Mouse (Mus musculus): Measurements from ENCODE around the gene Man2b2. TPM values are rescaled to one million over a fixed set of nuclear protein-coding genes. Genes with fewer than 3 reads are reported as not detected.

Gene Man2b2
- polyA plus RNA-seq, 1 experiment from 2014 or later, result 15.5 TPM

DNA sequence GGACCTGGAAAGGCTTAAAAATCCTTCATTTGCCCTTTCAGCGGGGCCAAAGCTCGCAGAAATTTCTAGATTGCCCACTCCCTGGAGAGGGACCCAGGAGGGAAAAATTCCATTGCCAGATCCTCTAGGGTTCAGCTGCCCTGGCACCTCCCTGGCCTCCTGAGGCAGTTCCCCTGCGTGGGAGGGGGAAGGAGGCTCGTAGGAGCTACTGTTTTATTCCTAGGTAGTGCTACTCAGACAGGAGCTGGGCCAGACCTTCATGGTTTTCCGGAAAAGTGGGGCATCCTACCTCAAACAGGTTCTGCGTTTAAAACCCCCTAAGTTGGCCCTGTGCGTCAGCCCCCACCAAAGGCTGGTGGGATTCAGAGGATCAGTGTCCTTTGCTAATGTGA lies 38.7 kb upstream of the Man2b2 start:
- no peaks in the 10 kb centered on the region for H3K36me3 ChIP-seq (ENCODE audit: control insufficient read depth, insufficient read depth, low read length)
- H3K27me3 ChIP-seq (ENCODE audit: control insufficient read depth, insufficient read depth, low read length), result peaks cover 91% of the 10 kb centered on the region
- H3K4me2 ChIP-seq (ENCODE audit: low read length), result peak overlapping the region; percentile 73
- peak overlapping the region in 1 of 2 experiments; percentile 44; a peak in 3 of 4 replicates for H3K4me3 ChIP-seq (ENCODE audit: control insufficient read depth in 1 of 2, insufficient read depth in 1 of 2, low read depth in 1 of 2, low read length in 2 of 2)
- H3K27ac ChIP-seq (replicated peaks in 1 of 2; ENCODE audit: control insufficient read depth in 1 of 2, insufficient read depth in 1 of 2, low read depth in 2 of 2, low read length in 2 of 2), result no peak overlapping the region
- H3K9me3 ChIP-seq (ENCODE audit: control insufficient read depth, low read length), result no peaks in the 10 kb centered on the region; the same call in 1 of the 2 replicates
- 1% methylated on average over 7 of the region's 7 CpGs for WGBS
- H3K9ac ChIP-seq (ENCODE audit: low read length), result no peak overlapping the region
- no peak for ATAC-seq (ENCODE audit: insufficient number of reproducible peaks, insufficient read depth, low FRiP score, low read depth)
- H3K4me1 ChIP-seq (ENCODE audit: control insufficient read depth in 2 of 2, insufficient read depth in 2 of 2, low read length in 2 of 2), result peaks cover 0 to 15% of the 10 kb centered on the region in 2 experiments; a peak in 2 of 4 replicates

DNA sequence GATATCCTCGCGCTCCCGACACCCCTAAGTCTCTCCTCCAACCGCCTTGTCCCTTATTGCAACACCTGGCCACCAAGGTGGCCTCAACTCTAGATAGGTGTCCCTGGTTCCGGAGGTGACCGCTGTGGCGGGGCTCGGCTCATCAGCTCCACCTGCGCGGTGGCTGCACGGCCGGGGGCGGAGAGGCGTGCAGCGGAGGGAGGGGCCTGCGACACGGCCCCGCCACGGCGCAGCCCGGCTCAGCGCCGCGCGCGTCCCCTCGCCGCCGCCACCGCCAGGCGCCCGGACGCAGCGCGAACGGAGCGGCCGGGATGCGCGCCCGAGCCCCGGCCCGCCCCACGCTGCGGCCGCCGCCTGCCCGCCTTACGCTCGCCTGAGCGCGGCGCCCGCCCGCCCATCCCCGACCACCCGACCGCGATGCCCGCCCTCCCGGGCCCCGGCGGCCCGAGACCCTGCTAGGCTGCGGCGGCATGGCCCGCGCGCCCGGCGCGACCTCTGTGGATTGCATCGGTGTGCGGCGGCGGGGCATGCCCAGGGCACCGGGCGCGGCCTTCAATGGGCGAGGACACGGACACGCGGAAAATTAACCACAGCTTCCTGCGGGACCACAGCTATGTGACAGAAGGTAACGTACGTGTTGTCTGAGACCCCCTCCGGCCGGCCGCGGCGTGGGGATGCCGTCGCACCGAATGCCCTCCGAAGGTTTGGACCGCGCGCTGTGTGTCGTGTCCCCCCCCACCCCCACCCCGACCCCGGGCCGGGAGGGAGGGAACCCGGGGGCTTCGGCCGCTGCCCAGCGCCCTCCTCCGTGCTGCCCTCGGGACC lies 38.0 kb upstream of the Man2b2 start, which contains the start of gene Ppp2r2c:
Ppp2r2c (plus strand) TSS at position 248 of the 825 bp plus-strand sequence.
- no peak within 1 kb of the TSS; the same call in 1 of the 2 replicates for H3K9ac ChIP-seq (ENCODE audit: low read length)
- H3K27me3 ChIP-seq (ENCODE audit: control insufficient read depth, insufficient read depth, low read length), result peaks cover 94% of the 10 kb centered on the region
- H3K9me3 ChIP-seq (ENCODE audit: control insufficient read depth, low read length), result no peaks in the 10 kb centered on the region; the same call in 1 of the 2 replicates
- WGBS, result 2% methylated on average over 78 of the region's 108 CpGs
- H3K36me3 ChIP-seq (ENCODE audit: control insufficient read depth, insufficient read depth, low read length), result no peaks in the 10 kb centered on the region
- peak within 1 kb of the TSS; percentile 73 for H3K4me2 ChIP-seq (ENCODE audit: low read length)
- peaks cover 0 to 15% of the 10 kb centered on the region in 2 experiments; a peak in 2 of 4 replicates for H3K4me1 ChIP-seq (ENCODE audit: control insufficient read depth in 2 of 2, insufficient read depth in 2 of 2, low read length in 2 of 2)
- ATAC-seq (ENCODE audit: insufficient number of reproducible peaks, insufficient read depth, low FRiP score, low read depth), result no peak
- H3K4me3 ChIP-seq (ENCODE audit: control insufficient read depth in 1 of 2, insufficient read depth in 1 of 2, low read depth in 1 of 2, low read length in 2 of 2), result peak within 1 kb of the TSS; percentile 30 to 44; a peak in 3 of 4 replicates
- H3K27ac ChIP-seq (replicated peaks in 1 of 2; ENCODE audit: control insufficient read depth in 1 of 2, insufficient read depth in 1 of 2, low read depth in 2 of 2, low read length in 2 of 2), result no peak within 1 kb of the TSS

DNA sequence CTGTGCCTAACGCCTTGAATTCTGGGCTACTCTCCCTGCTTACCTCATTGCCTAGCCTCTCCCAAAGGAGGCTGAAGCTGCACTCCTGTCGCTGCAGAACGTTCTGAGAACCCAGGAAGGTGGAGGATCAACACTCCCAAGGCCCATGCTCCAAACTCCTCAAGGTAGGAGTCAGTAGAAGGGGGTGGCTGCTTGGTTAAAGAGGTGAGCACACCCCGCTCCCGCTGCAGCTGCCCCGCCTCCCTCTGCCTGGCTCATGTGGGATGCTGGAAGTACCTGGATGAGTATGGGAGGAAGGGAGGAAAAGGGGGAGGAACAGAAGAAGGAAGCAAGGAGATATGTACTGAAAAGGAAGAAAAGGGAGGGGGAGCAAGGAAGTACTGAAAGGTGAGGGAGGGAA lies 37.1 kb upstream of the Man2b2 start:
- Histone ChIP-seq H3K27ac (replicated peaks in 1 of 2; ENCODE audit: control insufficient read depth in 1 of 2, insufficient read depth in 1 of 2, low read depth in 2 of 2, low read length in 2 of 2) (no peak overlapping the region), H3K4me2 (ENCODE audit: low read length) (no peak overlapping the region), H3K9me3 (ENCODE audit: control insufficient read depth, low read length) (no peaks in the 10 kb centered on the region; the same call in 1 of the 2 replicates), H3K4me1 (ENCODE audit: control insufficient read depth in 2 of 2, insufficient read depth in 2 of 2, low read length in 2 of 2) (peaks cover 0 to 15% of the 10 kb centered on the region in 2 experiments; a peak in 2 of 4 replicates), H3K9ac (ENCODE audit: low read length) (no peak overlapping the region), H3K4me3 (ENCODE audit: control insufficient read depth in 1 of 2, insufficient read depth in 1 of 2, low read depth in 1 of 2, low read length in 2 of 2) (no peak overlapping the region), H3K27me3 (ENCODE audit: control insufficient read depth, insufficient read depth, low read length) (peaks cover 97% of the 10 kb centered on the region), H3K36me3 (ENCODE audit: control insufficient read depth, insufficient read depth, low read length) (no peaks in the 10 kb centered on the region)
- WGBS, result 6% methylated on average over 6 of the region's 6 CpGs
- ATAC-seq (ENCODE audit: insufficient number of reproducible peaks, insufficient read depth, low FRiP score, low read depth), result no peak

DNA sequence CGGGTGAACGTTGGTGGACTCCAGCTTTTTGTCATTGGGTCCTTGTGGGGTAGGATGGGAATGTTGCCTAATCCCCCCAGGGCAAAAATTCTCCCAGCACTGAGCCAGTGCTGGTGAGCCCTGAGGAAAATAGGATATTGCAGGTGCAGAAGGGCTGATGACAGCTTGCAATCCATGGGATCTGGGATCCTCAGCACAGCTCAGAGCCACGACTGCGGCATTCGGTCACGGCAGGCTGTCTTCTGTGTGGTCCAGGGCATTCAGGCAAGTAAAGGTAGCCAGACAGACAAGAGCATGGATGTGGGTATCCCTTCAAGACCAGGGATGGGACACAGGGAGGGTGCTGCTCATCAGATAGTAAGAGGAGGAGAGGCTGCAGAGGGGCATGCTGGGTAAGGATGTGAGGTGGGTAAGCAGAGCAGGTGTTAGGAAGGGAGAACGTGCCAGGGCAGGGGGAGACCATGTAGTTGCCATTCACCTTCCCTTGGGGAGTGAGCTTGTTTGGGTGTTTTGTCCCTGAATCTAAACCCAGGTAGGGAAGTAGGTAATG lies 36.3 kb upstream of the Man2b2 start:
- no peak for ATAC-seq (ENCODE audit: insufficient number of reproducible peaks, insufficient read depth, low FRiP score, low read depth)

DNA sequence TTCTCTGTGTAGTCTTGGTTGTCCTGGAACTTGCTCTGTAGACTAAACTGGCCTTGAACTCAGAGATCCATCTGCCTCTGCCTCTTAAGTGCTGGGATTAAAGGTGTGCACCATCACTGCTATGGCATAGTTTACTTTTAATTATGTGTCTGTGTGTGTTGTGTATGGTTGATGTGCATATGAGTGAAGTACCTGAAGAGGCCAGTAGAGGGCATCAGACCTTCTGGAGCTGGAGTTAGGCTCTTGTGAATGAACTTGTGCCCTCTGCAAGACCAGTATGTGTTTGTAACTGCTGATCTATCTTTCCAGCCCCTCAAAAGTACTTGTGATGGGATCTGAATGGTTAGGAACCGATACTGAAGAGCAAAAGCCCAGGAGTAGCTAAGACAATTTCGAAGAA lies 30.6 kb upstream of the Man2b2 start:
- Histone ChIP-seq H3K4me3 (ENCODE audit: control insufficient read depth in 1 of 2, insufficient read depth in 1 of 2, low read depth in 1 of 2, low read length in 2 of 2) (no peak overlapping the region), H3K27ac (replicated peaks in 1 of 2; ENCODE audit: control insufficient read depth in 1 of 2, insufficient read depth in 1 of 2, low read depth in 2 of 2, low read length in 2 of 2) (no peak overlapping the region), H3K27me3 (ENCODE audit: control insufficient read depth, insufficient read depth, low read length) (peaks cover 45% of the 10 kb centered on the region), H3K9ac (ENCODE audit: low read length) (no peak overlapping the region), H3K4me2 (ENCODE audit: low read length) (no peak overlapping the region), H3K4me1 (ENCODE audit: control insufficient read depth in 2 of 2, insufficient read depth in 2 of 2, low read length in 2 of 2) (no peaks in the 10 kb centered on the region), H3K36me3 (ENCODE audit: control insufficient read depth, insufficient read depth, low read length) (no peaks in the 10 kb centered on the region), H3K9me3 (ENCODE audit: control insufficient read depth, low read length) (no peaks in the 10 kb centered on the region)
- ATAC-seq (ENCODE audit: insufficient number of reproducible peaks, insufficient read depth, low FRiP score, low read depth), result no peak
- WGBS, result 87% methylated on average over 2 of the region's 2 CpGs

More for the DNA sequence above, 36.3 kb upstream of the Man2b2 start:
- Histone ChIP-seq H3K36me3 (ENCODE audit: control insufficient read depth, insufficient read depth, low read length) (no peaks in the 10 kb centered on the region), H3K4me1 (ENCODE audit: control insufficient read depth in 2 of 2, insufficient read depth in 2 of 2, low read length in 2 of 2) (peaks cover 0 to 15% of the 10 kb centered on the region in 2 experiments; a peak in 2 of 4 replicates), H3K27me3 (ENCODE audit: control insufficient read depth, insufficient read depth, low read length) (peaks cover 95% of the 10 kb centered on the region), H3K9ac (ENCODE audit: low read length) (no peak overlapping the region), H3K4me2 (ENCODE audit: low read length) (no peak overlapping the region), H3K9me3 (ENCODE audit: control insufficient read depth, low read length) (no peaks in the 10 kb centered on the region; the same call in 1 of the 2 replicates), H3K27ac (replicated peaks in 1 of 2; ENCODE audit: control insufficient read depth in 1 of 2, insufficient read depth in 1 of 2, low read depth in 2 of 2, low read length in 2 of 2) (no peak overlapping the region), H3K4me3 (ENCODE audit: control insufficient read depth in 1 of 2, insufficient read depth in 1 of 2, low read depth in 1 of 2, low read length in 2 of 2) (no peak overlapping the region)
- 60% methylated on average over 7 of the region's 7 CpGs for WGBS

DNA sequence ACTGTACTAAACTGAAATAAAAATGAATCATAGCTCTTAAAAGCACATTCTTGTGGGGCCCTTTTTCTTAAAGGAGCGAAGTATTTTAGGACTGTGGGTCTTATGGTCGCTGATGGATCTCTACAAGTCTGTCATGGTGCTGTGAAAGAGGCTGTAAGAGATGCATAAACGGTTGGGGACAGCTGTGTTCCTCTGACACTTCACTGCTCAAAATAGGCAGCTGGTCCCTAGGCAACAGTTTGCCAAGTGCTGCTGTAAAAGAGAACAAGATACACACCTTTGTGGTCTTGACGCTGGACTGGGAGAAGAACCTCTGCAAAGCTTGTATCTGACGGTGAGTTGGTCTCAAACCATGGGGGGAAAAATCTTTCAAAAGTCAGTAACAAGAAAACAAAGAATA lies 27.1 kb upstream of the Man2b2 start:
- Histone ChIP-seq H3K4me2 (ENCODE audit: low read length) (no peak overlapping the region), H3K36me3 (ENCODE audit: control insufficient read depth, insufficient read depth, low read length) (no peaks in the 10 kb centered on the region), H3K9ac (ENCODE audit: low read length) (no peak overlapping the region), H3K27me3 (ENCODE audit: control insufficient read depth, insufficient read depth, low read length) (peaks cover 19% of the 10 kb centered on the region; the same call in 1 of the 2 replicates), H3K4me1 (ENCODE audit: control insufficient read depth in 2 of 2, insufficient read depth in 2 of 2, low read length in 2 of 2) (no peaks in the 10 kb centered on the region), H3K9me3 (ENCODE audit: control insufficient read depth, low read length) (no peaks in the 10 kb centered on the region), H3K4me3 (ENCODE audit: control insufficient read depth in 1 of 2, insufficient read depth in 1 of 2, low read depth in 1 of 2, low read length in 2 of 2) (no peak overlapping the region), H3K27ac (replicated peaks in 1 of 2; ENCODE audit: control insufficient read depth in 1 of 2, insufficient read depth in 1 of 2, low read depth in 2 of 2, low read length in 2 of 2) (no peak overlapping the region)
- no peak for ATAC-seq (ENCODE audit: insufficient number of reproducible peaks, insufficient read depth, low FRiP score, low read depth)
- WGBS, result 73% methylated on average over 5 of the region's 5 CpGs

DNA sequence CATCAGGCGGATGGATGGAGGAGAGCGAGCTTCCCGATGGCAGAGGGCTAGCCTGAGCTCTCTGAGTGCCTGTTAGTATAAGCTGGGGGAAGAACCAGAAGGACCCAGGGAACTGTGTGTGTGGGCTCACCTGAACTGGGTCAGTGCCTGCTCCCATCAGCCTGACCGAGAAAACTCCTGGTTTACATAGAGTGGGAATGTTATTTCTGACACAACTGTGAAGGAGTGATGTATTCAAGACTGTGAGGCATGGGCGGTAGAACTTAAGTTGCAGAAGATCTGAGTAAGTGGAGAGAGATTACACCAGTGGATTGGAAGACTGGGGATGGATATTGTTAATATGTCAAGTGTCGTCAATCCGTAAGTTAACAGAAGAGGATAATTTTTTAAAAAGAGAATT lies 26.1 kb upstream of the Man2b2 start:
- peaks cover 13% of the 10 kb centered on the region; the same call in 1 of the 2 replicates for H3K27me3 ChIP-seq (ENCODE audit: control insufficient read depth, insufficient read depth, low read length)
- no peaks in the 10 kb centered on the region for H3K36me3 ChIP-seq (ENCODE audit: control insufficient read depth, insufficient read depth, low read length)
- no peak overlapping the region for H3K4me3 ChIP-seq (ENCODE audit: control insufficient read depth in 1 of 2, insufficient read depth in 1 of 2, low read depth in 1 of 2, low read length in 2 of 2)

More for the DNA sequence above, 26.1 kb upstream of the Man2b2 start:
- Histone ChIP-seq H3K4me2 (ENCODE audit: low read length) (no peak overlapping the region), H3K9me3 (ENCODE audit: control insufficient read depth, low read length) (no peaks in the 10 kb centered on the region), H3K9ac (ENCODE audit: low read length) (no peak overlapping the region), H3K27ac (replicated peaks in 1 of 2; ENCODE audit: control insufficient read depth in 1 of 2, insufficient read depth in 1 of 2, low read depth in 2 of 2, low read length in 2 of 2) (no peak overlapping the region), H3K4me1 (ENCODE audit: control insufficient read depth in 2 of 2, insufficient read depth in 2 of 2, low read length in 2 of 2) (no peaks in the 10 kb centered on the region)
- ATAC-seq (ENCODE audit: insufficient number of reproducible peaks, insufficient read depth, low FRiP score, low read depth), result no peak
- WGBS, result 85% methylated on average over 7 of the region's 7 CpGs
